Mouse (Mus musculus) neural tube, embryonic 11.5 days (tissue): ENCODE data around the gene Dynlt1c. TPM values are rescaled to one million over a fixed set of nuclear protein-coding genes. Genes with fewer than 3 reads are reported as not detected.
"Not testable (repeated sequence)": the region's sequence is repeated elsewhere in the genome, so short reads cannot be mapped to it uniquely, and the experiment has no call there.

ENCODE experiments used
- ATAC-seq: fragments of 200-750 bp; cut with Nextera tagmentation; 2 replicates; pipeline ENCODE4 v1.8.0; 2017; ENCODE audit warnings: moderate number of reproducible peaks, mild to moderate bottlenecking, moderate TSS enrichment, moderate library complexity; ENCODE audit not compliant: insufficient read depth, low FRiP score, low TSS enrichment
- DNase-seq: peaks from one replicate; pipeline ENCODE4 v3.0.0-alpha.2; 2015; ENCODE audit warnings: low spot score
- H3K27ac ChIP-seq: fragments of 300-500 bp; sonication (generic); 2 replicates; pipeline ENCODE4 v1.5.1; 2014; ENCODE audit warnings: low read depth, mild to moderate bottlenecking, low read length
- H3K27me3 ChIP-seq: fragments of 300-500 bp; sonication (generic); 2 replicates; pipeline ENCODE4 v1.6.1; 2014; ENCODE audit warnings: mild to moderate bottlenecking, low read length, mixed read lengths; ENCODE audit not compliant: control insufficient read depth, insufficient read depth
- H3K36me3 ChIP-seq: fragments of 300-500 bp; sonication (generic); 2 replicates; pipeline ENCODE4 v1.6.1; 2014; ENCODE audit warnings: mild to moderate bottlenecking, low read length, moderate library complexity, mixed read lengths; ENCODE audit not compliant: control insufficient read depth, insufficient read depth
- H3K4me1 ChIP-seq: fragments of 300-500 bp; sonication (generic); 2 replicates; pipeline ENCODE4 v1.6.1; 2014; ENCODE audit warnings: low read length, mixed read lengths; ENCODE audit not compliant: control insufficient read depth, insufficient read depth
- H3K4me2 ChIP-seq: fragments of 300-500 bp; sonication (generic); 2 replicates; pipeline ENCODE4 v1.6.1; 2014; ENCODE audit warnings: low read depth, mild to moderate bottlenecking, moderate library complexity
- H3K4me3 ChIP-seq: fragments of 300-500 bp; sonication (generic); 2 replicates; pipeline ENCODE4 v1.5.1; 2014; ENCODE audit warnings: low read depth, low read length
- H3K9ac ChIP-seq: fragments of 300-500 bp; sonication (generic); 2 replicates; pipeline ENCODE4 v1.6.1; 2014; ENCODE audit warnings: mild to moderate bottlenecking, low read length
- H3K9me3 ChIP-seq: fragments of 300-500 bp; sonication (generic); 2 replicates; pipeline ENCODE4 v1.6.1; 2016; ENCODE audit warnings: low read length; ENCODE audit not compliant: control insufficient read depth
- WGBS: fragments of 180-500 bp; shearing (Covaris S2); extraction: QIAGEN DNeasy Blood & Tissue Kit; methylation state at CpG from one replicate; pipeline ENCODE4 v1.1.7; 2014; 5-methylcytosine and 5-hydroxymethylcytosine counted together
- polyA plus RNA-seq: library from polyadenylated mRNA; unstranded; fragments of >200 nt; fragmentation: Nextera tagmentation; extraction: Ambion mirVana; gene quantifications from 2 replicates; pipeline ENCODE4 v1.2.1, GENCODE M21; 2014

Dynlt1c gene
- polyA plus RNA-seq, 1 experiment from 2014 or later: 29.8 TPM

- not testable (repeated sequence) for H3K27me3 ChIP-seq, H3K4me3 ChIP-seq, ATAC-seq, H3K36me3 ChIP-seq, H3K9me3 ChIP-seq, DNase-seq, H3K4me2 ChIP-seq, H3K27ac ChIP-seq, H3K9ac ChIP-seq, H3K4me1 ChIP-seq
- WGBS: 81% methylated on average over 7 of the region's 9 CpGs
Observed at GRCm38 (mm10) chr17:6644210-6644609, 42.7 kb downstream of the Dynlt1c start.

- ATAC-seq: not testable (repeated sequence)
Observed at GRCm38 (mm10) chr17:6644673-6645072, 43.2 kb downstream of the Dynlt1c start.

GRCm38 (mm10) chr17:6645668-6646067, 44.2 kb downstream of the Dynlt1c start:
- not testable (repeated sequence) for H3K27ac ChIP-seq, DNase-seq, H3K4me1 ChIP-seq, ATAC-seq, H3K4me3 ChIP-seq, H3K27me3 ChIP-seq, H3K9me3 ChIP-seq, H3K36me3 ChIP-seq, H3K9ac ChIP-seq, H3K4me2 ChIP-seq
- 84% methylated on average over 1 of the region's 4 CpGs for WGBS

More at GRCm38 (mm10) chr17:6644673-6645072, 43.2 kb downstream of the Dynlt1c start:
- H3K9ac ChIP-seq, H3K4me3 ChIP-seq, H3K4me1 ChIP-seq, H3K27ac ChIP-seq, H3K4me2 ChIP-seq, H3K9me3 ChIP-seq, H3K36me3 ChIP-seq, H3K27me3 ChIP-seq, DNase-seq: not testable (repeated sequence)
- 85% methylated on average over 4 of the region's 4 CpGs for WGBS

- H3K27ac ChIP-seq, H3K36me3 ChIP-seq, H3K4me1 ChIP-seq, H3K27me3 ChIP-seq, DNase-seq, H3K9ac ChIP-seq, H3K4me3 ChIP-seq, ATAC-seq, H3K9me3 ChIP-seq, H3K4me2 ChIP-seq: not testable (repeated sequence)
- WGBS: 98% methylated on average over 8 of the region's 8 CpGs
Observed at GRCm38 (mm10) chr17:6646841-6647240, 45.4 kb downstream of the Dynlt1c start.

- H3K27me3 ChIP-seq, H3K4me1 ChIP-seq, H3K4me2 ChIP-seq, H3K9ac ChIP-seq, H3K4me3 ChIP-seq, H3K36me3 ChIP-seq, H3K27ac ChIP-seq, H3K9me3 ChIP-seq, ATAC-seq, DNase-seq: not testable (repeated sequence)
- 92% methylated on average over 3 of the region's 3 CpGs for whole genome bisulfite sequencing
Observed at GRCm38 (mm10) chr17:6647452-6647851, 46.0 kb downstream of the Dynlt1c start.

- H3K27ac ChIP-seq, H3K9ac ChIP-seq, H3K4me3 ChIP-seq, H3K4me1 ChIP-seq, H3K4me2 ChIP-seq, H3K36me3 ChIP-seq, H3K9me3 ChIP-seq, H3K27me3 ChIP-seq, ATAC-seq, DNase-seq: not testable (repeated sequence)
- WGBS: 81% methylated on average over 3 of the region's 7 CpGs
Observed at GRCm38 (mm10) chr17:6650904-6651565, 49.6 kb downstream of the Dynlt1c start.

GRCm38 (mm10) chr17:6653341-6653946, 52.0 kb downstream of the Dynlt1c start:
- H3K36me3 ChIP-seq, H3K4me3 ChIP-seq, H3K27ac ChIP-seq, H3K27me3 ChIP-seq, DNase-seq, H3K4me1 ChIP-seq, ATAC-seq, H3K4me2 ChIP-seq, H3K9ac ChIP-seq, H3K9me3 ChIP-seq: not testable (repeated sequence)
- WGBS: 77% methylated on average over 4 of the region's 5 CpGs

GRCm38 (mm10) chr17:6655087-6655511, 53.6 kb downstream of the Dynlt1c start:
- WGBS: under 1% methylated on average over 33 of the region's 36 CpGs
- not testable (repeated sequence) for H3K27me3 ChIP-seq, H3K9me3 ChIP-seq, H3K4me1 ChIP-seq, H3K36me3 ChIP-seq
- peak overlapping the region; percentile 53; the same call in 1 of the 2 replicates for H3K27ac ChIP-seq
- peak overlapping the region; percentile 55 for H3K9ac ChIP-seq
- DNase-seq: peak; percentile 92
- peak overlapping the region; percentile 31 for H3K4me2 ChIP-seq
- H3K4me3 ChIP-seq: peak overlapping the region; percentile 38
- ATAC-seq: peak; percentile 91
